Mouse (Mus musculus) CH12.LX (cell line): ENCODE measurements around the gene 2810408A11Rik. TPM values are rescaled to one million over a fixed set of nuclear protein-coding genes. Genes with fewer than 3 reads are reported as not detected.

Experiments used
- DNase-seq: peaks from one replicate; pipeline ENCODE4 v3.0.0-alpha.2; 2013; ENCODE audit errors: extremely low read depth
- H3K27ac ChIP-seq: 2 replicates; pipeline ENCODE4 v1.5.1; 2012; ENCODE audit warnings: low read depth, mild to moderate bottlenecking, control low read depth, moderate library complexity; ENCODE audit not compliant: insufficient read depth
- H3K27me3 ChIP-seq: replicated peaks from 2 replicates; pipeline ENCODE3; 2012; ENCODE audit warnings: inconsistent platforms
- H3K36me3 ChIP-seq, 2 experiments: replicated peaks in 1 of 2; 2 replicates each; pipeline versions ENCODE3 to v1.6.1; 2012; ENCODE audit warnings: inconsistent platforms in 1 of 2, low read length in 1 of 2, mild to moderate bottlenecking in 1 of 2, mixed read lengths in 1 of 2, moderate library complexity in 1 of 2; ENCODE audit not compliant: control insufficient read depth in 1 of 2, insufficient read depth in 1 of 2
- H3K4me1 ChIP-seq, 2 experiments: 2 replicates each; pipeline ENCODE4 v1.6.1; 2012; ENCODE audit warnings: inconsistent platforms in 1 of 2, moderate library complexity in 1 of 2; ENCODE audit not compliant: insufficient read depth in 2 of 2, control insufficient read depth in 1 of 2
- H3K4me2 ChIP-seq: 2 replicates; pipeline ENCODE4 v1.6.1; 2012; ENCODE audit warnings: low read depth, mild to moderate bottlenecking, control low read depth; ENCODE audit not compliant: poor library complexity, insufficient read depth, severe bottlenecking
- H3K4me3 ChIP-seq, 3 experiments: fragments of 150-350 bp in 1 of 3; sonication (generic) in 1 of 3; replicated peaks in 1 of 3; 2 replicates each; pipeline versions ENCODE3 to v1.5.1; 2011 to 2012; ENCODE audit warnings: low read depth in 2 of 3, low read length in 2 of 3, mild to moderate bottlenecking in 2 of 3, moderate library complexity in 2 of 3, control low read depth in 1 of 3, improper control_type of control experiment in 1 of 3, inconsistent platforms in 1 of 3, mixed read lengths in 1 of 3; ENCODE audit not compliant: poor library complexity in 1 of 3
- H3K79me2 ChIP-seq: replicated peaks from 2 replicates; pipeline ENCODE4 v1.6.1; 2012; ENCODE audit warnings: mild to moderate bottlenecking, moderate library complexity; ENCODE audit not compliant: control insufficient read depth, poor library complexity, insufficient read depth, severe bottlenecking; ENCODE audit errors: extremely low read depth
- H3K9ac ChIP-seq: 2 replicates; pipeline ENCODE4 v1.6.1; 2012; ENCODE audit warnings: low read depth, mild to moderate bottlenecking, control low read depth, moderate library complexity; ENCODE audit not compliant: insufficient read depth
- H3K9me3 ChIP-seq: replicated peaks from 2 replicates; pipeline ENCODE3; 2012; ENCODE audit warnings: low read length, inconsistent platforms, mixed read lengths
- BHLHE40 ChIP-seq: IDR thresholded peaks from 2 replicates; pipeline ENCODE4 v1.6.1; 2011; ENCODE audit warnings: mild to moderate bottlenecking, low read depth, low read length, improper control_type of control experiment
- CHD1 ChIP-seq: IDR thresholded peaks from 2 replicates; pipeline ENCODE4 v1.6.1; 2012; ENCODE audit warnings: low read depth, low read length, improper control_type of control experiment, inconsistent platforms
- CHD2 ChIP-seq: IDR thresholded peaks from 2 replicates; pipeline ENCODE4 v1.6.1; 2011; ENCODE audit warnings: low read length, improper control_type of control experiment
- CTCF ChIP-seq, 2 experiments: IDR thresholded peaks in 1 of 2; conservative IDR thresholded peaks in 1 of 2; 2 replicates each; pipeline ENCODE4 v1.5.1; 2011 to 2012; ENCODE audit warnings: low read depth in 2 of 2, low read length in 2 of 2, improper control_type of control experiment in 1 of 2, inconsistent platforms in 1 of 2, mild to moderate bottlenecking in 1 of 2, moderate library complexity in 1 of 2
- E2F4 ChIP-seq: IDR thresholded peaks from 2 replicates; pipeline ENCODE4 v1.6.1; 2011; ENCODE audit warnings: low read depth, low read length, improper control_type of control experiment; ENCODE audit not compliant: insufficient replicate concordance
- ELF1 ChIP-seq: IDR thresholded peaks from 2 replicates; pipeline ENCODE4 v1.6.1; 2014; ENCODE audit warnings: low read depth, mild to moderate bottlenecking, inconsistent platforms, low read length, improper control_type of control experiment
- EP300 ChIP-seq: IDR thresholded peaks from 2 replicates; pipeline ENCODE4 v1.6.1; 2011; ENCODE audit warnings: low read length, improper control_type of control experiment
- ETS1 ChIP-seq: conservative IDR thresholded peaks from 2 replicates; pipeline ENCODE4 v1.6.1; 2012; ENCODE audit warnings: low read depth, mild to moderate bottlenecking, inconsistent platforms, low read length, improper control_type of control experiment, moderate library complexity
- GABPA ChIP-seq: IDR thresholded peaks from 2 replicates; pipeline ENCODE4 v1.6.1; 2012; ENCODE audit warnings: low read depth, low read length, improper control_type of control experiment, inconsistent platforms; ENCODE audit not compliant: insufficient replicate concordance
- HCFC1 ChIP-seq: IDR thresholded peaks from 2 replicates; pipeline ENCODE4 v1.6.1; 2012; ENCODE audit warnings: low read depth, mild to moderate bottlenecking, inconsistent platforms, low read length, improper control_type of control experiment
- IRF4 ChIP-seq: IDR thresholded peaks from 2 replicates; pipeline ENCODE4 v1.6.1; 2014; ENCODE audit warnings: low read depth, mild to moderate bottlenecking, inconsistent platforms, low read length, improper control_type of control experiment
- JUN ChIP-seq: IDR thresholded peaks from 2 replicates; pipeline ENCODE4 v1.6.1; 2011; ENCODE audit warnings: low read depth, mild to moderate bottlenecking, low read length, improper control_type of control experiment, moderate library complexity; ENCODE audit not compliant: insufficient read depth
- JUND ChIP-seq: conservative IDR thresholded peaks from 2 replicates; pipeline ENCODE4 v1.6.1; 2011; ENCODE audit warnings: low read depth, low read length, improper control_type of control experiment
- KAT2A ChIP-seq: IDR thresholded peaks from 2 replicates; pipeline ENCODE4 v1.6.1; 2012; ENCODE audit warnings: low read length, improper control_type of control experiment, inconsistent platforms; ENCODE audit not compliant: insufficient replicate concordance
- MAFK ChIP-seq: IDR thresholded peaks from 2 replicates; pipeline ENCODE4 v1.6.1; 2011; ENCODE audit warnings: low read length, improper control_type of control experiment; ENCODE audit not compliant: insufficient replicate concordance
- MAX ChIP-seq: IDR thresholded peaks from 2 replicates; pipeline ENCODE4 v1.6.1; 2011; ENCODE audit warnings: low read length, improper control_type of control experiment
- MAZ ChIP-seq: IDR thresholded peaks from 2 replicates; pipeline ENCODE4 v1.6.1; 2012; ENCODE audit warnings: low read depth, mild to moderate bottlenecking, inconsistent platforms, low read length, improper control_type of control experiment, moderate library complexity
- MEF2A ChIP-seq: IDR thresholded peaks from 2 replicates; pipeline ENCODE4 v1.6.1; 2014; ENCODE audit warnings: low read depth, mild to moderate bottlenecking, inconsistent platforms, low read length, improper control_type of control experiment, borderline replicate concordance
- MXI1 ChIP-seq: IDR thresholded peaks from 2 replicates; pipeline ENCODE4 v1.6.1; 2011; ENCODE audit warnings: mild to moderate bottlenecking, low read depth, low read length, improper control_type of control experiment
- MYC ChIP-seq: IDR thresholded peaks from 2 replicates; pipeline ENCODE4 v1.6.1; 2011; ENCODE audit warnings: low read depth, mild to moderate bottlenecking, improper control_type of control experiment, low read length
- NELFE ChIP-seq: IDR thresholded peaks from 2 replicates; pipeline ENCODE4 v1.6.1; 2011; ENCODE audit warnings: low read depth, low read length, improper control_type of control experiment
- NRF1 ChIP-seq: IDR thresholded peaks from 2 replicates; pipeline ENCODE4 v1.6.1; 2014; ENCODE audit warnings: low read depth, mild to moderate bottlenecking, inconsistent platforms, low read length, improper control_type of control experiment, moderate library complexity
- PAX5 ChIP-seq: IDR thresholded peaks from 2 replicates; pipeline ENCODE4 v1.6.1; 2012; ENCODE audit warnings: low read length, inconsistent platforms, mixed read lengths
- POLR2A ChIP-seq: IDR thresholded peaks from 2 replicates; pipeline ENCODE4 v1.6.1; 2011; ENCODE audit warnings: low read depth, mild to moderate bottlenecking, improper control_type of control experiment, low read length
- POLR2AphosphoS2 ChIP-seq: IDR thresholded peaks from 2 replicates; pipeline ENCODE4 v1.6.1; 2011; ENCODE audit warnings: low read depth, low read length, improper control_type of control experiment
- RAD21 ChIP-seq: IDR thresholded peaks from 2 replicates; pipeline ENCODE4 v1.6.1; 2011; ENCODE audit warnings: low read depth, mild to moderate bottlenecking, low read length, improper control_type of control experiment, moderate library complexity
- RCOR1 ChIP-seq: conservative IDR thresholded peaks from 2 replicates; pipeline ENCODE4 v1.6.1; 2012; ENCODE audit warnings: low read depth, mild to moderate bottlenecking, inconsistent platforms, low read length, improper control_type of control experiment
- SIN3A ChIP-seq: IDR thresholded peaks from 2 replicates; pipeline ENCODE4 v1.6.1; 2012; ENCODE audit warnings: low read length, improper control_type of control experiment, inconsistent platforms
- SMC3 ChIP-seq: IDR thresholded peaks from 2 replicates; pipeline ENCODE4 v1.6.1; 2011; ENCODE audit warnings: low read depth, low read length, improper control_type of control experiment
- TBP ChIP-seq: conservative IDR thresholded peaks from 2 replicates; pipeline ENCODE4 v1.6.1; 2011; ENCODE audit warnings: low read depth, low read length, improper control_type of control experiment
- TCF12 ChIP-seq: IDR thresholded peaks from 2 replicates; pipeline ENCODE4 v1.6.1; 2014; ENCODE audit warnings: low read depth, mild to moderate bottlenecking, inconsistent platforms, low read length, improper control_type of control experiment
- UBTF ChIP-seq: IDR thresholded peaks from 2 replicates; pipeline ENCODE4 v1.6.1; 2012; ENCODE audit warnings: low read depth, mild to moderate bottlenecking, inconsistent platforms, low read length, improper control_type of control experiment, moderate library complexity
- USF1 ChIP-seq: IDR thresholded peaks from 2 replicates; pipeline ENCODE4 v1.6.1; 2014; ENCODE audit warnings: low read depth, mild to moderate bottlenecking, inconsistent platforms, low read length, improper control_type of control experiment
- USF2 ChIP-seq: conservative IDR thresholded peaks from 2 replicates; pipeline ENCODE4 v1.6.1; 2011; ENCODE audit warnings: low read depth, low read length, improper control_type of control experiment
- ZC3H11A ChIP-seq: IDR thresholded peaks from 2 replicates; pipeline ENCODE4 v1.6.1; 2012; ENCODE audit warnings: low read depth, mild to moderate bottlenecking, inconsistent platforms, low read length, improper control_type of control experiment
- ZKSCAN1 ChIP-seq: IDR thresholded peaks from 2 replicates; pipeline ENCODE4 v1.6.1; 2012; ENCODE audit warnings: low read depth, inconsistent platforms, low read length, improper control_type of control experiment, borderline replicate concordance
- ZMIZ1 ChIP-seq: IDR thresholded peaks from 2 replicates; pipeline ENCODE4 v1.6.1; 2012; ENCODE audit warnings: low read depth, mild to moderate bottlenecking, inconsistent platforms, low read length, improper control_type of control experiment
- ZNF384 ChIP-seq: IDR thresholded peaks from 2 replicates; pipeline ENCODE4 v1.6.1; 2012; ENCODE audit warnings: low read depth, low read length, improper control_type of control experiment, inconsistent platforms
- dilution Hi-C: fragments of 300-500 bp; cut with MboI; formaldehyde crosslinking; loops from 2 replicates; pipeline ENCODE4 v1.14.3; 2020; ENCODE audit warnings: low sequenced_read_pairs; ENCODE audit not compliant: extremely low pct_unique_long_range_greater_than_20kb, extremely low pct_ligation_motif_present
- in situ Hi-C: fragments of 300-500 bp; cut with MboI; formaldehyde crosslinking; loops from 3 replicates; pipeline ENCODE4 v1.14.3; 2019; ENCODE audit warnings: low sequenced_read_pairs, low pct_ligation_motif_present, low pct_unique_long_range_greater_than_20kb, mixed read lengths
- polyA plus RNA-seq: library from polyadenylated mRNA; unstranded; fragments of >175 nt; gene quantifications from 2 replicates; pipeline ENCODE4 v1.2.1, GENCODE M21; 2012; ENCODE audit warnings: low read depth; ENCODE audit not compliant: insufficient read length
- total RNA-seq, 2 experiments: library from RNA; depleted of rRNA; stranded (reverse); fragments of 300-350 nt in 1 of 2; fragments of >200 nt in 1 of 2; gene quantifications; 2 replicates each; pipeline ENCODE4 v1.2.3; 2012 to 2014

2810408A11Rik gene
- total and polyA plus RNA-seq, 3 experiments = 0.33 to 0.86 (median 0.59) TPM

DNA sequence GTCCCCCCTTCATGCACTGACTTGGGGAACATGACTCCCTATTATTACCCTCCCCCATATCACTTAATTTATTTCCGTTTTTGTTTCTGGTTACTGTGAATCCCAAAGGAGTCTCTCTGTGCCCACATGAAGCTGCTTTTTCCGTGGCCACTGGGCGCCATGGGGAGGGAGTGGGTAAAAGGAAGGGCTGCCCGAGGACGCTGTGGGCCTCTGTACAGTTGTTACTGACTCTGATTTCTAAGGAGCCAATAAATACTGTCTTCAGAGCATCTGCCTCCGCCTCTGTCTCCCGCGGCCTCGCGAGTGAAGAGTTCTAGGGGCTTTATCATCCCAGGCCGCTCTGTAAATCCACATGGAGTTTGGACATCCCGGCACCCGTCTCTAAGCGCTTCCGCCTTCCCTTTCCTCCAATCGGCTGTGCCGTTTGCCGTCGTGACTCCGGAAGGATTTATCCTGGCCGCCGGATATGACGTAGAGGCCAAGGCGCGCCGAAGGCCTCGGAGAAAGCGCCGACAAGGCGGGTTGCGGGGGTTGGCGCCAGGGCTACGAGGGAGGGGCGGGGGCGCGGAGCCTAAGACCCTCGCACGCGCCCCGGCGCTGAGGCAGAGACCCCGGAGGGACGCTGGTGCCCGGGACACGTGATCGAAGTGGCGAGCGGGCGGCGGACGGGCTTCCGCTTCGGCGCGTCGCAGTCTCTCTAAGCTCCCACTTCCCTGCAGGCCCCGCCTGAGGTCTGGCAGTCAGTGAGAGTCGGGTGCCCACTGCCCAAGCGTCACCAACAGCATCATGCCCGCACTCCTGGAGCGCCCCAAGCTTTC lies 13.0 kb upstream of the 2810408A11Rik start, which contains the start of gene Gps2:
TSS of gene Gps2 (plus strand) at position 335 of the 818 bp plus-strand sequence.
- Histone ChIP-seq H3K9me3 (no peaks in the 10 kb centered on the region), H3K79me2 (peaks cover 28% of the 10 kb centered on the region), H3K27me3 (no peaks in the 10 kb centered on the region), H3K9ac (peak within 1 kb of the TSS; percentile 71), H3K36me3 (peaks cover 82 to 92% of the 10 kb centered on the region in 2 experiments), H3K4me3 (peak within 1 kb of the TSS; percentile 67 to 91 (median 79)), H3K4me1 (peaks cover 21 to 54% of the 10 kb centered on the region in 2 experiments), H3K4me2 (peak within 1 kb of the TSS; percentile 81), H3K27ac (peak within 1 kb of the TSS; percentile 54)
- in situ Hi-C loops = no loop called here
- TF ChIP-seq CHD1 (no peak), MAZ (peak; percentile 81), EP300 (no peak), POLR2A (peak; percentile 86), ZC3H11A (no peak), ELF1 (peak; percentile 100), ETS1 (no peak), USF1 (peak; percentile 80), SMC3 (no peak), MXI1 (peak; percentile 98), ZNF384 (no peak), NRF1 (peak; percentile 45), JUN (no peak), MEF2A (no peak; the same call in 1 of the 2 replicates), SIN3A (peak; percentile 99), USF2 (peak; percentile 46; the same call in 1 of the 2 replicates), MAFK (no peak), POLR2AphosphoS2 (peak; percentile 97), PAX5 (no peak), MYC (peak; percentile 98), TBP (peak; percentile 71), CHD2 (peak; percentile 98), ZMIZ1 (peak; percentile 93), ZKSCAN1 (no peak), E2F4 (no peak; the same call in 1 of the 2 replicates), UBTF (peak; percentile 75), RCOR1 (no peak), HCFC1 (peak; percentile 96), BHLHE40 (peak; percentile 74), NELFE (peak; percentile 78), IRF4 (peak; percentile 71), JUND (no peak), CTCF (conservative IDR thresholded peaks at IDR 0.05 in 1 of 2, IDR thresholded peaks at IDR 0.05 in 1 of 2; ENCODE audit: low read depth in 2 of 2, low read length in 2 of 2) (no peak), KAT2A (peak; percentile 99), GABPA (peak; percentile 43; the same call in 1 of the 2 replicates), MAX (peak; percentile 90), RAD21 (no peak), TCF12 (peak; percentile 68)
- dilution Hi-C loops = no loop called here
- peak; percentile 97 for DNase-seq
